Mouse (Mus musculus) layer of hippocampus, postnatal 10 days (tissue): ENCODE measurements around the gene Syngap1. TPM values are rescaled to one million over a fixed set of nuclear protein-coding genes. Genes with fewer than 3 reads are reported as not detected.
"Not testable (repeated sequence)": the region's sequence is repeated elsewhere in the genome, so short reads cannot be mapped to it uniquely, and the experiment has no call there.

Experiments used
- DNase-seq, 2 experiments: peaks; one replicate each; pipeline ENCODE4 v3.0.0; 2021; ENCODE audit warnings: low spot score in 2 of 2
- long read RNA-seq: library from polyadenylated mRNA; stranded (forward); transcript quantifications from one replicate; pipeline ENCODE4 v2.0.0, GENCODE M21; 2023
- total RNA-seq, 2 experiments: library from RNA; stranded (reverse); gene quantifications; 2 replicates each; pipeline ENCODE4 v1.2.3; 2021

Gene Syngap1
- total RNA-seq = 100 to 1,000 TPM; 450 to 479 TPM
- long read RNA-seq, partial matches to known transcripts = 1 of 10 reads
- long read RNA-seq, other reads (novel, unspliced or antisense) = 9 of 10 reads

- DNase-seq = peak; percentile 46 to 66
Observed at GRCm38 (mm10) chr17:26941031-26941789, at the start of gene Syngap1. Syngap1 (plus strand) TSS chr17:26941253.

DNA sequence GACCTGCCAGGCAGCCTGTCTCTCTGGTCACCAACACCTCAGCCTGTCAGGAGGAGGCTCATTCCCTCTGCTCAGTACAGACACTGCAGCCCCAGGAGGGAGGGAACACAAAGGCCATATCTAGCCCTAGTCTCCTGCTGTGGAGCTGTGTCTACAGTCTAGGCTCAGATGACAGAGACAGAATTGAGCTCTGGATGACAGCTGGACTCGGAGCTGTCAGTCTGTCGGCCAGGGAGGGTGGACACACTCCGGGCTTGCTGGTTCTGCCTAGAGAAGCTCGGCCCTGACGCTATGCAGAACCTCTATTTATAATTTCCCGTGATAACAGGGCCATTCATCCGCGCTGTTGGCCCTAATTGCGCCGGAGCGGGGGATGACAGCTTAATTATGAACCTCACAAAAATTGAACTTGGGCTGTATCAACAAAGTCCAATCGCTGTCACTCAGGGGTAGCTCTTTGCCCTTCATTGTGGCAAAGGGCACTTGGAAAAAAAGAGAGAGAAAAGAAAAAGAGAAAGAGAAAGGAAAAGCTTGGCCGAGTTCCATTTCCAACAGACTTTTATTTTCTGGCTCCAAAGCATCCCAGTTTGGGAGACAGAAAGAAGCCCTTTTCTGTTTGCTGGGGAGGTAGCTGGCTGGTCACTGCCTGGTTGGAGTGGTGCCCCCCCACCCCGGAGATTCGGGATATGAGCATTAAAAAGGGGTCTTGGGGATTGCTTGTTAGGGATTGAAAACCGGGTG is 48.2 kb upstream of the Syngap1 start:
- DNase-seq = peak in 1 of 2 experiments; percentile 42

DNA sequence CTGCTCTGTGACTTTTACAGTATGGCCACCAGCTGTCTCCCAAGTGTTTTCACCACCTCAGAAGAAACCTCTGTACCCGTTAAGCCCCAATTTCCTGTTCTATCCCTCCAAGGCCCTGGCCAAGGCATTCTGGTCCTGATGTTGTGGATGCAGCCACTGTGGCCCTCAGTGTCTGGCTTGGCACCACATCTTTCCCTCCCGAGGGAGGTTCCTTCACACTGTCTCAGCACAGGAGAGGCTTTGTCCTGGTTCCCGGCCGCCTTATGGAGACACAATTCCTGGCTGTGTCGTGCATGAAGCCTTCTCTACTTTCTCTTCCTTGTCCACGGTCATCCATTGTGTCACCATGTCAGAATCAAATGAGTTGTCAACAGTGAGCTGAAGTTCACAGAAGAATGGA is 47.6 kb upstream of the Syngap1 start:
- DNase-seq = peak in 1 of 2 experiments; percentile 26

- DNase-seq = no peak
Observed at GRCm38 (mm10) chr17:26894342-26894741, 46.7 kb upstream of the Syngap1 start.

- DNase-seq = peak; percentile 69 to 74
Observed at GRCm38 (mm10) chr17:26895578-26895977, 45.5 kb upstream of the Syngap1 start.

DNA sequence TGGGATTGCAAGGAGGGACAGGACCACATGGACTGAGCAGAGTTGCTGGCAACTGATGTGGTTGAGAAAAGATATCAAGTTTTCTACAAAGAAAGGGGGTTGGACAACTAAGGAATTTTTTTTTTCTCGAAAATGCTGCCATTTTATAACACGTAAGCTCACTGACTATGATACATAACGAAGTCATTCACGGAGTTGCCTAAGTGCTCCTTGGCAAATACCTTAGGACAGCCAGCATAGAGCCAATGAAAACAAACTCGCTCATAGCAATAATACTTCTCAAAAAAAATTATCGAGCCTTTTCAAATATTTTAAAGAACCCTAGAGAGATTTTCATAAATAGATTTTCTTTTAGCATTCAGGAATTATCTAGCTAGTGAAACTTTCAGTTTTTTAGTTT is 40.1 kb upstream of the Syngap1 start:
- no peak for DNase-seq

DNA sequence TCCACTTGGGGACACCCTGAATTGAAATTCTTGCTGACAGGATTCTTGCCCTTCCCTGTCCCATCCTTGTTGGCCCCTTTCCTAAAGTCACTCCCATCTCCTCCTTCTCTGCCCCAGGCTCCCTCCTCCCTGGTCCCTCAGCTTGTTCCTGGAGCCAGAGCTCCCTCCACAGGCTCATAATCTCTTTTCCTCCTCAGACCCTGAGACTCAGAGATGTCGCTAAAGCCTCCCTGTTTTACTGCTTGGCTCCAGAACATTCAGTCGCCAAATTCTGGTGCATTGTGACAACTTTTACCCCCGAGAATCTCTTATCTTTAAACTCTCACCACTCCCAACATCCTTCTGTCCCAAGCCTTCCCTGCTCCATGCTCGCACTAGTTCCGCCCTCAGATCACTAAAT is 36.7 kb upstream of the Syngap1 start:
- no peak for DNase-seq

DNA sequence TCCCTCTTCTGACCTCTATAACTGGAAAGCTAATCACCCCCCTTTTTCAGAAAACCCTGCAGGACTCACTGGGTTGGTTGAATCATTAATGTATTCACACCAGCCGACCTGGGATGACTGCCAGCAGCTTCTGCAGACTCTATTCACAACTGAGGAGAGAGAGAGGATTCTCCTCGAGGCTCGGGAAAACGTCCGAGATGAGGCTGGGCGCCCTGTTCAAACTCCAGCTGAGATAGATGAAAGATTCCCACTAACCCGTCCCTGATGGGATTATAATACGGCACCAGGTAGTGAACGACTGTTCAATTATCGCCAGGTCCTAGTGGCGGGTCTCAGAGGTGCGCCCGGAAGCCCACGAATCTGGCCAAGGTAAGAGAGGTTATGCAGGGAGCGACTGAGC is 33.5 kb upstream of the Syngap1 start:
- DNase-seq = peak; percentile 16 to 45

GRCm38 (mm10) chr17:26915248-26915647 is 25.8 kb upstream of the Syngap1 start:
- no peak for DNase-seq

- peak; percentile 100 for DNase-seq
Observed at GRCm38 (mm10) chr17:26916711-26917482, 24.2 kb upstream of the Syngap1 start, which contains the start of gene Kifc5b. Kifc5b (plus strand) TSS chr17:26917091.

DNA sequence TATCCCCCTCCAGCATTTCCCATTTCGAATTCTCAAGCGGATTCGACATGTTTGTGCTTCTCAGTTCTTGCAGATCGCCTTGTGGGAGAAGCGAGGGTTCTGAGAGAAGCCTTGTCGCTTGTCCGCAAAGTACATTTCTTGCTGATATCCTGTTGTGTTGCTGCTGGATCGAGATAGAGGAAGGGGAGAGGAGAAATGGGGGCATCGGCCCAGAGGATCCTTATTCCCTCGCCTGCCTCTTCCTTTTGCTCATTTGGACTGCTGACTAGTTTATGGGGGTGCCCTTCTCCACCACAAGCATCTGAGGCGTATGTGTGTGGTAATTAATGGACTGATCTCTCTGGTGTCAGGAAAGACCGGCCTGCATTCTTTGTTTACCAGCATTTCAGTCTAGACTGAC is 23.5 kb upstream of the Syngap1 start:
- not testable (repeated sequence) for DNase-seq

DNA sequence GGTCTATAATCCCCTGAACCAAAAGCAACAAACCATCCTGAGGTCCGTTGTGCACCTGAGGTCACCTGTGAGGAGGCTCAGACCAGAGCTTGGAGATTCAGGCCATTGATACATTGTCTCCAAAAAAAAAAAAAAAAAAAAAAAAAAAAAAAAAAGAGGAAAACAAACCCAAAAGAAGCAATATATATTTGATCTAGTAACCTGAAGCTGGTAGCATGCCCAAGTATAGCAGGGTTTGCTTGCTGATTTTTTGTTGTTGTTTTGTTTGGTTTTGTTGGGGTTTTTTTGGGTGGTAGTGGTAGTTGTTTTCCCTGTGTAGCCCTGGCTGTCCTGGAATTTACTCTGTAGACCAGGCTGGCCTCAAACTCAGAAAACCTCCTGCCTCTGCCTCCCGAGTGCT is 22.7 kb upstream of the Syngap1 start:
- DNase-seq = no peak

DNA sequence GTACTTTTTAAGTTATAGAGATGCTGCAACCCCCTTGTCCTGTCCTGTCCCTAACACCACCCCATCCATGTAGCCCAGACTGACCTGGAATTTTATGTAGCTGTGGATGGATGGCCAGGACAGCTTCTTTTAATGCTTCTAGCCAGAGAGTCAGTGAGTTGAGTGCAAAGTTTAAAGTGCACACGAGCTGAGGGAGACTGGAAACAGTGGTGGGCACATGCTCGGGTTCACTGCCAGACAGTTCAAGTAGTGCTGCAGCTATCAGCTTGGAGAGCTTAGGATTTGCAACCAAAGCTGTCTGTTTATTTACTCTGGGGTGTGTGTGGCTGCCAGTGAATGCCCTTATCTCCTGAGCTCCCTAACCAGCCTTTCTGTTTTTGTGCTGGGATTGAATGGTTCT is 21.5 kb upstream of the Syngap1 start:
- not testable (repeated sequence) for DNase-seq

DNA sequence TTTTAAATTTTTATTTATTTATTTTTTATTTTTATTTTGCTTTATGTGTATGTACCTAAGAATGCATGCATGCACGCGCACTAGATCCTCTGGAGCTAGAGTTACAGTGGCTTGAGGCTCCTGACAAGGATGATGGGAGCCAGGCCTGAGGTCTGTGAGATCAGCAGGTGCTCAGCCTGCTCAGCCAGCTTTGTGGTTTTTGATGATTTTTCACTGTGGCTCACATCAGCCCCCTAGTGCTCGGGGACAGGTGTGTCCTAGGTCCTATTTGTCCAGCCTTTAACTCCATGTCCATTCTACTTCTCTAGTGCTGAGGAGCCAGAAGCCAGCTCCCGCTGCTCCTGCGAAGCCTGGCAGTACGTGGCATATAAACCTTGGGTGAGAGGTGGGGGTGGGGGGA is 18.7 kb upstream of the Syngap1 start:
- not testable (repeated sequence) for DNase-seq

- DNase-seq = not testable (repeated sequence)
Observed at GRCm38 (mm10) chr17:26925414-26925813, 15.6 kb upstream of the Syngap1 start.

DNA sequence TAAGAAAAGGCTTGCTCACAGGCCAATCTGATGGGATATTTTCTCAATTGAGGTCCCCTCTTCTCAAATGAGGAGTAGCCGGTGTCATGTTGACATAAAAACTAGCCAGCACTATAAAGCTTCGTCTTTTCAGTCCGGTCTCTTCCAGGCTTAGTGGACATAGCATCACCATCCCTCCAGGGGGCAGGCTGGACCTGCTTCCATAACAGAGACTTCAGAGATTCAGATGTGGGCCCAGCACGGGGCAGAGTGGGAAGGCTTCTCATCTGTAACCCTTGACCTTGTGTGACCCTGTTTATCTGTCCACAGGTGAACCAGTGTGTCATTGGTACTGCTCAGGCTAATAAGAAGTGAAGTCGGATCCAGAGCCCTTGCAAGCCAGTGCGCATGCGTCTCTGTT is 9.3 kb upstream of the Syngap1 start:
- peak; percentile 34 to 59 for DNase-seq

- peak; percentile 92 to 96 for DNase-seq
Observed at GRCm38 (mm10) chr17:26932839-26933398, 8.1 kb upstream of the Syngap1 start, which contains the start of gene Phf1. Phf1 (plus strand) TSS chr17:26933052.

DNA sequence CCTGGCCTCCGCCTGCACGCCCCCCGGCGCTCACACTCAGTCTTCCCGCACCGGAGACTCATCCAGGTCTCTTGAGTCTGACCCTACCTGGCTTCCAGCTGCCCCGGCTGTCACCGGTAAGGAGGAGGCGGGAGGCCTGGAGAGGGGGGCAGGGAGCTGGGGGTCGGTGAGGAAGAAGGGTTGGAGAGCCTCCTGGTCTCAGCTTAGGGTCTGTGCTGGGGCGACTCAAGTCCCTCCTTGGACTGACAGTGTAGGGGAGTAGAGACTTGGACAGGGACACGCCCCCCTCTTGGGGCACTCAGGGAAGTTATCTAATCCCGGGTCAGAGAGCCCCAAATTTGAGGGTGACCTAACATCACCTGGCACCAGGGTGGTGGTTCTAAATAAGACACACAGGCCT is 7.6 kb upstream of the Syngap1 start:
- no peak for DNase-seq

DNA sequence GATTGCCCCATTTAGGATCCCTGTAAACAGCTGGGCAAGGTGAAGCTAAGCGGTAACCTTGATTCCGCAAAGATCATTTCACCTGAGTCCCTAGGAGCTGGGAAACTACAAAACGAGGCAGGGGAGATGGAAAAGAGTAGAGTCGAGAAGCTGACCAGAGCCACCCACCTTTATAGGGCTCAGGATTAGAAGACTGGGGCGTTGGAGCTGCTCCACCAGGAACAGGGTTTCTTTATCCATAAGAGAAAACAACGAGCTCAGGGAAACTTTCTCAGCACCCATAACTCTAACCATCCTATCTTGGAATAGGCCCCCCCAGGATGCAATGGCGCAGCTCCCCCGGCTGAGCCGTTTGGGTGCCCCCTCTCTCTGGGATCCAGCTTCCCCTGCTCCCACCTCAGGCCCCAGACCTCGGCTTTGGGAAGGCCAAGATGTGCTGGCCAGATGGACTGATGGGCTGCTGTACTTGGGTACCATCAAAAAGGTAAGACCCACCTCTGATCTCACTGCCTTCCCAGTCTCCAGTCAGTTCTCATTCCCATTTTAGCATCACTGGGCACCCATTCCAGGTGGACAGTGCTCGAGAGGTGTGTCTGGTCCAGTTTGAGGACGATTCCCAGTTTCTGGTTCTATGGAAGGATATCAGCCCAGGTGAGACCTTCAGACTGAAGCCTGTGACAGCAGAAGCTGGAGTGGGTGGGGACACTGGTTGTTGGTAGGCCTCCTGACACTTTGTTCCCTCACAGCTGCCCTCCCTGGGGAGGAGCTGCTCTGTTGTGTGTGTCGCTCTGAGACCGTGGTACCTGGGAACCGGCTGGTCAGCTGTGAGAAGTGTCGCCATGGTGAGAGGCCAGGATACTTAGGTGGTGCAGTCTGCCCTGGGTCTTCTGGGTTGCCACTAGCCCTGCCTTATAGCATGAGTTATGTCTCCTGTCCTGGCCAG is 6.9 kb upstream of the Syngap1 start:
- no peak for DNase-seq

DNA sequence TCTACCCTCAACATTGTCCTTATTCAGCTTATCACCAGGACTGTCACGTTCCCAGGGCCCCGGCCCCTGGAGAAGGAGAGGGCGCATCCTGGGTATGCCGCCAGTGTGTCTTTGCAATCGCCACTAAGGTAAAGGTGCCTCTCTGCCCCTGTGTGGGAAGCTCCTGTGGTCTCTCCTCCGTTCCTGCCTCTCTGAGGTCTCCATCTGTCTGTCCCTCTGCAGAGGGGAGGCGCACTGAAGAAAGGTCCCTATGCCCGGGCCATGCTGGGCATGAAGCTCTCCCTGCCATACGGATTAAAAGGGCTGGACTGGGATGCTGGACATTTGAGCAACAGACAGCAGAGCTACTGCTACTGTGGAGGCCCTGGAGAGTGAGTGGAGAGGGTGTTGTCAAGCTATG is 6.0 kb upstream of the Syngap1 start:
- DNase-seq = peak in 1 of 2 experiments; percentile 13
